13 mouse cellular contexts compared by ENCODE assay signal in the genomic region with DNA sequence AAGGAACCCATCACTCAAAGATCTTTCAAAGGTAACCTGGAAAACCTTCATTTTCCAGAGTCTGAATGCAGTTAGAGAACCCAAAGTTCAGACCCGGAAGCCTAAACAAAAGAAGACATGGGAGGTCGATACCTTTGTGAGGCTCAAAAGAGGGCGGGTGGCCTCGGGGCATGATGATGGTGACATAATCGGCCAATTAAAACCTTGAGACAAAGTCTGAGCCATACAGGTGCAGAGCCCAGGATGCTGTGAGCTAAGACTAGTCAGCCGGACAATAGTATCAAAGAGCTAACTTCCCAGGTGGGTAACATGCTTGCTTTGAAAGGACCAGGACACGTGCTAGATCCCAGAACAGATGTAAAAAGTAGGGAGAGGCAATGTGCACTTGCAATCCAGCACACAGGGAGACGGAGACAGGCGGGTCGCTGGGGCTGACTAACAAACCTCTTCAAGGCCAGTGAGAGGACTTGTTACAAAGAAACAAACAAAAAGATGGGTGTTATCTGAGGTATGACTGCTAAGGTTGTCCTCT. TPM values are rescaled to one million over a fixed set of nuclear protein-coding genes. Genes with fewer than 3 reads are reported as not detected.
DNase-seq lines count a peak whose midpoint lies in the region; ATAC-seq and TF ChIP-seq lines count a peak whose summit lies in the region.
"Had no signal": no experiment of that assay in that cellular context is flagged by ENCODE, and none has a peak within 500 bp of the region (broad histone marks: within the 10 kb centered on the region; RNA-seq: fewer than 3 reads in every experiment).

No protein-coding gene starts in this region.

- TF ChIP-seq RAD21 in MEL (IDR thresholded peaks at IDR 0.05; ENCODE audit: low read depth, low read length), result no peak

- no peak overlapping the region for H3K4me3 ChIP-seq in layer of hippocampus, adult 2 months
- peak overlapping the region; percentile 76 to 80 for H3K4me3 ChIP-seq in MEL (ENCODE audit: control insufficient read depth in 1 of 2, insufficient read depth in 1 of 2, low read depth in 2 of 2, low read length in 2 of 2)
- H3K4me3 ChIP-seq: gastrocnemius, adult 2 months; neural tube, embryonic 13.5 days had no signal

- no peak for DNase-seq in layer of hippocampus, adult 2 months (ENCODE audit: low spot score in 2 of 2)
- no peak for DNase-seq in layer of hippocampus, adult 9-10 months (ENCODE audit: low spot score)
- peak; percentile 56 for DNase-seq in CD4-positive, CD25-positive, alpha-beta regulatory T cell, adult 2 months (ENCODE audit: low read depth, low spot score)
- peak; percentile 74 for DNase-seq in MEL (ENCODE audit: low read depth, low spot score)
- no peak for DNase-seq in adrenal gland, postnatal 10 days
- no peak for DNase-seq in cerebellum, postnatal 4 days (ENCODE audit: low spot score in 2 of 2)
- DNase-seq: gastrocnemius, adult 2 months; kidney, adult 8-10 months; right cerebral cortex, postnatal 14 days had no signal

- no peak for TF ChIP-seq CTCF in layer of hippocampus, adult 2 months (conservative IDR thresholded peaks at IDR 0.05)
- no peak for TF ChIP-seq CTCF in MEL (IDR thresholded peaks at IDR 0.05 in 2 of 3, conservative IDR thresholded peaks at IDR 0.05 in 1 of 3; ENCODE audit: control insufficient read depth in 1 of 3, insufficient read depth in 1 of 3, low read depth in 2 of 3, low read length in 3 of 3, poor library complexity in 1 of 3, severe bottlenecking in 1 of 3)

- H3K27ac ChIP-seq in layer of hippocampus, adult 2 months, result peak overlapping the region; percentile 50; the same call in 1 of the 2 replicates
- peak overlapping the region; percentile 96 for H3K27ac ChIP-seq in MEL (ENCODE audit: control insufficient read depth, low read depth, low read length)
- H3K27ac ChIP-seq: gastrocnemius, adult 2 months; stomach, postnatal 0 days had no signal

- TF ChIP-seq EP300 in MEL (IDR thresholded peaks at IDR 0.05; ENCODE audit: low read depth in 1 of 2, low read length in 2 of 2), result no peak

- H3K9me3 ChIP-seq in MEL (replicated peaks; ENCODE audit: insufficient read depth, low read length), result no peaks in the 10 kb centered on the region
- H3K9me3 ChIP-seq: neural tube, embryonic 13.5 days had no signal

- H3K36me3 ChIP-seq in MEL (ENCODE audit: control insufficient read depth in 1 of 2, insufficient read depth in 2 of 2, low read length in 2 of 2), result peaks cover 0 to 43% of the 10 kb centered on the region in 2 experiments; a peak in 2 of 4 replicates
- H3K36me3 ChIP-seq: neural tube, embryonic 13.5 days had no signal

- no peaks in the 10 kb centered on the region for H3K27me3 ChIP-seq in MEL (ENCODE audit: control insufficient read depth in 1 of 2, insufficient read depth in 2 of 2, low read length in 2 of 2)
- H3K27me3 ChIP-seq: neural tube, embryonic 13.5 days had no signal

- peak overlapping the region; percentile 87 for H3K9ac ChIP-seq in MEL (ENCODE audit: control insufficient read depth, low read depth, low read length, poor library complexity, severe bottlenecking)
- H3K9ac ChIP-seq: neural tube, embryonic 13.5 days had no signal

- peaks cover 6% of the 10 kb centered on the region; the same call in 1 of the 2 replicates for H3K79me2 ChIP-seq in MEL (ENCODE audit: control insufficient read depth, insufficient read depth, low read length, poor library complexity)

- peaks cover 18 to 56% of the 10 kb centered on the region in 2 experiments for H3K4me1 ChIP-seq in MEL (ENCODE audit: control insufficient read depth in 1 of 2, insufficient read depth in 2 of 2, low read length in 2 of 2)

- peak; percentile 25 for ATAC-seq in inflammation-experienced regulatory T-cells, adult 6 months
- ATAC-seq: lung, postnatal 0 days had no signal

- no peak; a peak in 1 of 4 replicates for TF ChIP-seq POLR2A in MEL (IDR thresholded peaks at IDR 0.05; ENCODE audit: control insufficient read depth in 1 of 2, insufficient read depth in 1 of 2, low read depth in 1 of 2, low read length in 2 of 2, poor library complexity in 1 of 2)

TF ChIP-seq in MEL, 35 proteins besides CTCF, POLR2A, EP300 and RAD21:
- TF ChIP-seq MAX (IDR thresholded peaks at IDR 0.05; ENCODE audit: low read length) (peak; percentile 78; the same call in 1 of the 2 replicates), ELF1 (IDR thresholded peaks at IDR 0.05; ENCODE audit: low read depth, low read length) (peak; percentile 12; the same call in 1 of the 2 replicates), ZNF384 (IDR thresholded peaks at IDR 0.05; ENCODE audit: low read depth, low read length) (no peak)
TF ChIP-seq in MEL: peak in this region for 2.

RNA-seq across cellular contexts. Expression of a gene that starts 52.7 kb away (rescaled TPM):
- total RNA-seq in layer of hippocampus, adult 2 months (2021), result 100 to 1,000 TPM; 125 to 133 TPM
- total RNA-seq in MEL (2012; rRNA removed), result not detected in 2 replicates
- polyA plus RNA-seq in MEL (2012; ENCODE audit: insufficient read depth in 1 of 2, insufficient read length in 2 of 2, low read depth in 1 of 2, low replicate concordance in 2 of 2, missing spikeins in 1 of 2), result not detected
- polyA plus RNA-seq in inflammation-experienced regulatory T-cells, adult 6 months (2017; shearing (Covaris generic)), result under 1 TPM in 1 of 3 experiments, not detected in 2; 0.08 TPM
- 1 to 10 TPM; 1.5 to 3.7 TPM for total RNA-seq in adrenal gland, postnatal 10 days (2021)

Comparison
In these comparisons a context has a peak if more than half of its experiments do, and no peak if none do; other contexts are left out.
1. DNase-seq: peak in CD4-positive, CD25-positive, alpha-beta regulatory T cell, adult 2 months (single experiment) and MEL (single experiment); none in layer of hippocampus, adult 2 months (0 of 2), layer of hippocampus, adult 9-10 months (single experiment), adrenal gland, postnatal 10 days (single experiment) and cerebellum, postnatal 4 days (0 of 2).
2. RNA of a gene that starts 52.7 kb away (total RNA-seq): 125 to 133 TPM in layer of hippocampus, adult 2 months; 1.5 to 3.7 TPM in adrenal gland, postnatal 10 days and not detected in MEL; every median in the first group is over 10 times any median in the second.